Mouse (Mus musculus) brain, embryonic 14.5 days (tissue): Measurements from ENCODE around the gene Ces3a.

Source experiments
- CTCF ChIP-seq: fragments of 200-500 bp; IDR thresholded peaks from 2 replicates; pipeline ENCODE4 v1.5.1; 2012; ENCODE audit warnings: inconsistent platforms, mild to moderate bottlenecking, moderate library complexity, borderline replicate concordance; ENCODE audit not compliant: insufficient read depth, insufficient read length; ENCODE audit errors: extremely low read depth
- POLR2A ChIP-seq: fragments of 200-500 bp; IDR thresholded peaks from 2 replicates; pipeline ENCODE4 v1.6.1; 2012; ENCODE audit warnings: mild to moderate bottlenecking, inconsistent platforms, borderline replicate concordance; ENCODE audit not compliant: poor library complexity, insufficient read depth, insufficient read length, severe bottlenecking; ENCODE audit errors: extremely low read depth

GRCm38 (mm10) chr8:105060056-105060455 lies 11.7 kb downstream of the Ces3a start:
- TF ChIP-seq CTCF (no peak), POLR2A (no peak)
